Mouse (Mus musculus) heart, embryonic 15.5 days (tissue): ENCODE measurements at regions not wholly inside any gene's neighbourhood (a gene's known extent, or its start where the extent isn't known, plus 50 kb on each side); places are given as distances from the start of the nearest gene placed in this dataset.

Experiments used
- ATAC-seq: fragments of 200-750 bp; cut with Nextera tagmentation; replicated peaks from 2 replicates; pipeline ENCODE4 v1.8.0; 2017; ENCODE audit warnings: low read depth, moderate TSS enrichment; ENCODE audit not compliant: insufficient number of reproducible peaks, insufficient read depth, low FRiP score
- H3K27ac ChIP-seq: fragments of 300-500 bp; sonication (generic); 2 replicates; pipeline ENCODE4 v1.5.1; 2015; ENCODE audit warnings: mild to moderate bottlenecking, inconsistent platforms
- H3K27me3 ChIP-seq: fragments of 300-500 bp; sonication (generic); 2 replicates; pipeline ENCODE4 v1.6.1; 2015; ENCODE audit warnings: inconsistent platforms
- H3K36me3 ChIP-seq: fragments of 300-500 bp; sonication (generic); 2 replicates; pipeline ENCODE4 v1.6.1; 2015; ENCODE audit warnings: mild to moderate bottlenecking, inconsistent platforms
- H3K4me1 ChIP-seq: fragments of 300-500 bp; sonication (generic); replicated peaks from 2 replicates; pipeline ENCODE4 v1.6.1; 2015; ENCODE audit warnings: inconsistent platforms
- H3K4me2 ChIP-seq: fragments of 300-500 bp; sonication (generic); 2 replicates; pipeline ENCODE4 v1.6.1; 2015; ENCODE audit warnings: inconsistent platforms, mild to moderate bottlenecking, moderate library complexity
- H3K4me3 ChIP-seq: fragments of 300-500 bp; sonication (generic); 2 replicates; pipeline ENCODE4 v1.5.1; 2015; ENCODE audit warnings: mild to moderate bottlenecking, inconsistent platforms
- H3K9ac ChIP-seq: fragments of 300-500 bp; sonication (generic); 2 replicates; pipeline ENCODE4 v1.6.1; 2015; ENCODE audit warnings: mild to moderate bottlenecking, inconsistent platforms
- H3K9me3 ChIP-seq: fragments of 300-500 bp; sonication (generic); replicated peaks from 2 replicates; pipeline ENCODE4 v1.6.1; 2016; ENCODE audit warnings: inconsistent platforms
- WGBS: fragments of 180-500 bp; shearing (Covaris S2); methylation state at CpG from one replicate; pipeline ENCODE4 v1.1.7; 2015; ENCODE audit warnings: mixed read lengths; 5-methylcytosine and 5-hydroxymethylcytosine counted together

GRCm38 (mm10) chr7:74108347-74108746 lies 94.9 kb upstream of the St8sia2 start:
- Histone ChIP-seq H3K27ac (no peak overlapping the region), H3K9ac (no peak overlapping the region), H3K4me1 (peaks cover 7% of the 10 kb centered on the region; the same call in 1 of the 2 replicates), H3K27me3 (no peaks in the 10 kb centered on the region), H3K36me3 (no peaks in the 10 kb centered on the region), H3K4me2 (no peak overlapping the region), H3K9me3 (no peaks in the 10 kb centered on the region), H3K4me3 (no peak overlapping the region)
- no peak for ATAC-seq
- 53% methylated on average over 3 of the region's 3 CpGs for WGBS

GRCm38 (mm10) chr7:74107176-74107928 lies 93.9 kb upstream of the St8sia2 start:
- Histone ChIP-seq H3K9ac (no peak overlapping the region), H3K27me3 (no peaks in the 10 kb centered on the region), H3K4me3 (no peak overlapping the region), H3K36me3 (no peaks in the 10 kb centered on the region), H3K27ac (no peak overlapping the region), H3K4me2 (no peak overlapping the region), H3K4me1 (peaks cover 7% of the 10 kb centered on the region; the same call in 1 of the 2 replicates), H3K9me3 (no peaks in the 10 kb centered on the region)
- ATAC-seq, result no peak; the same call in 1 of the 2 replicates
- 27% methylated on average over 5 of the region's 5 CpGs for WGBS

- Histone ChIP-seq H3K36me3 (no peaks in the 10 kb centered on the region), H3K4me3 (no peak overlapping the region), H3K9ac (no peak overlapping the region), H3K27ac (no peak overlapping the region), H3K4me2 (no peak overlapping the region), H3K9me3 (no peaks in the 10 kb centered on the region), H3K4me1 (no peaks in the 10 kb centered on the region), H3K27me3 (no peaks in the 10 kb centered on the region)
- WGBS, result 63% methylated on average over 3 of the region's 3 CpGs
- no peak for ATAC-seq
Observed at GRCm38 (mm10) chr7:74091402-74092025, 78.0 kb upstream of the St8sia2 start.

- no peaks in the 10 kb centered on the region for H3K9me3 ChIP-seq
- H3K4me2 ChIP-seq, result no peak overlapping the region
- H3K4me3 ChIP-seq, result no peak overlapping the region
- H3K9ac ChIP-seq, result no peak overlapping the region
- no peaks in the 10 kb centered on the region for H3K4me1 ChIP-seq
- ATAC-seq, result no peak
- 63% methylated on average over 4 of the region's 4 CpGs for WGBS
- H3K27ac ChIP-seq, result no peak overlapping the region
- no peaks in the 10 kb centered on the region for H3K27me3 ChIP-seq
- no peaks in the 10 kb centered on the region for H3K36me3 ChIP-seq
Observed at GRCm38 (mm10) chr7:74080846-74081235, 67.4 kb upstream of the St8sia2 start.

- Histone ChIP-seq H3K4me2 (no peak overlapping the region), H3K36me3 (no peaks in the 10 kb centered on the region), H3K9ac (no peak overlapping the region), H3K9me3 (no peaks in the 10 kb centered on the region), H3K27ac (no peak overlapping the region), H3K4me3 (no peak overlapping the region), H3K27me3 (no peaks in the 10 kb centered on the region), H3K4me1 (no peaks in the 10 kb centered on the region)
- WGBS, result 68% methylated on average over 9 of the region's 9 CpGs
- no peak for ATAC-seq
Observed at GRCm38 (mm10) chr7:74080079-74080845, 66.8 kb upstream of the St8sia2 start.

- Histone ChIP-seq H3K9ac (no peak overlapping the region), H3K27ac (no peak overlapping the region), H3K36me3 (no peaks in the 10 kb centered on the region), H3K4me1 (no peaks in the 10 kb centered on the region), H3K4me2 (no peak overlapping the region), H3K9me3 (no peaks in the 10 kb centered on the region), H3K4me3 (no peak overlapping the region), H3K27me3 (no peaks in the 10 kb centered on the region)
- 37% methylated on average over 3 of the region's 3 CpGs for WGBS
- ATAC-seq, result no peak
Observed at GRCm38 (mm10) chr7:74072632-74073031, 59.1 kb upstream of the St8sia2 start.

- Histone ChIP-seq H3K4me3 (no peak overlapping the region), H3K36me3 (no peaks in the 10 kb centered on the region), H3K27ac (no peak overlapping the region), H3K4me2 (no peak overlapping the region), H3K4me1 (no peaks in the 10 kb centered on the region), H3K27me3 (no peaks in the 10 kb centered on the region), H3K9ac (no peak overlapping the region), H3K9me3 (no peaks in the 10 kb centered on the region)
- 94% methylated on average over 2 of the region's 2 CpGs for WGBS
- ATAC-seq, result no peak
Observed at GRCm38 (mm10) chr7:74070836-74071235, 57.3 kb upstream of the St8sia2 start.

- 56% methylated on average over 4 of the region's 4 CpGs for WGBS
- no peaks in the 10 kb centered on the region for H3K36me3 ChIP-seq
- no peak overlapping the region for H3K4me2 ChIP-seq
- no peak overlapping the region for H3K27ac ChIP-seq
- no peaks in the 10 kb centered on the region for H3K9me3 ChIP-seq
- no peak for ATAC-seq
- H3K4me3 ChIP-seq, result no peak overlapping the region
- H3K27me3 ChIP-seq, result no peaks in the 10 kb centered on the region
- H3K4me1 ChIP-seq, result no peaks in the 10 kb centered on the region
- no peak overlapping the region for H3K9ac ChIP-seq
Observed at GRCm38 (mm10) chr7:74065449-74066099, 52.1 kb upstream of the St8sia2 start.
